Mouse (Mus musculus): ENCODE results near the gene Fam219a. TPM values are rescaled to one million over a fixed set of nuclear protein-coding genes. Genes with fewer than 3 reads are reported as not detected.

Gene Fam219a
- total and polyA plus RNA-seq, 3 experiments: 13.4 to 15.8 (median 14.4) TPM

- DNase-seq: no peak
- Histone ChIP-seq H3K79me2 (replicated peaks; ENCODE audit: control insufficient read depth, insufficient read depth, low read length) (peaks cover 2% of the 10 kb centered on the region), H3K27ac (no peak overlapping the region), H3K27me3 (ENCODE audit: control insufficient read depth, insufficient read depth, low read length) (no peaks in the 10 kb centered on the region), H3K4me3 (no peak overlapping the region), H3K9ac (ENCODE audit: low read depth, low read length) (no peak overlapping the region), H3K36me3 (ENCODE audit: control insufficient read depth, insufficient read depth, low read length) (no peaks in the 10 kb centered on the region; the same call in 1 of the 2 replicates), H3K4me1 (ENCODE audit: control insufficient read depth, insufficient read depth, low read length) (peaks cover 15% of the 10 kb centered on the region)
- intact Hi-C loops (cut with DNase I): no loop called here
- WGBS: 81% methylated on average over 5 of the region's 5 CpGs
- TF ChIP-seq CTCF (IDR thresholded peaks at IDR 0.05) (no peak), POLR2A (IDR thresholded peaks at IDR 0.05; ENCODE audit: insufficient read depth, low read depth, low read length) (no peak), EP300 (IDR thresholded peaks at IDR 0.05; ENCODE audit: insufficient read depth, low read depth, low read length) (no peak)
These were observed 6.0 kb downstream of the Fam219a start for GRCm38 (mm10) chr4:41563297-41563696.

GRCm38 (mm10) chr4:41557092-41557491, 12.2 kb downstream of the Fam219a start:
- Histone ChIP-seq H3K4me1 (ENCODE audit: control insufficient read depth, insufficient read depth, low read length) (peaks cover 17% of the 10 kb centered on the region), H3K4me3 (no peak overlapping the region), H3K27ac (peak overlapping the region; percentile 74), H3K79me2 (replicated peaks; ENCODE audit: control insufficient read depth, insufficient read depth, low read length) (no peaks in the 10 kb centered on the region), H3K36me3 (ENCODE audit: control insufficient read depth, insufficient read depth, low read length) (peaks cover 9% of the 10 kb centered on the region), H3K27me3 (ENCODE audit: control insufficient read depth, insufficient read depth, low read length) (no peaks in the 10 kb centered on the region), H3K9ac (ENCODE audit: low read depth, low read length) (no peak overlapping the region)
- TF ChIP-seq POLR2A (IDR thresholded peaks at IDR 0.05; ENCODE audit: insufficient read depth, low read depth, low read length) (no peak), EP300 (IDR thresholded peaks at IDR 0.05; ENCODE audit: insufficient read depth, low read depth, low read length) (no peak), CTCF (IDR thresholded peaks at IDR 0.05) (no peak)
- WGBS: 47% methylated on average over 3 of the region's 3 CpGs
- no peak for DNase-seq
- intact Hi-C loops (cut with DNase I): loop anchor here (1.0 kb wide), 1 partner anchor 9 kb away; no protein-coding TSS in a partner anchor

- H3K27ac ChIP-seq: peak overlapping the region; percentile 74
- H3K4me3 ChIP-seq: no peak overlapping the region
These were observed 12.9 kb downstream of the Fam219a start for GRCm38 (mm10) chr4:41556311-41556953.

DNA sequence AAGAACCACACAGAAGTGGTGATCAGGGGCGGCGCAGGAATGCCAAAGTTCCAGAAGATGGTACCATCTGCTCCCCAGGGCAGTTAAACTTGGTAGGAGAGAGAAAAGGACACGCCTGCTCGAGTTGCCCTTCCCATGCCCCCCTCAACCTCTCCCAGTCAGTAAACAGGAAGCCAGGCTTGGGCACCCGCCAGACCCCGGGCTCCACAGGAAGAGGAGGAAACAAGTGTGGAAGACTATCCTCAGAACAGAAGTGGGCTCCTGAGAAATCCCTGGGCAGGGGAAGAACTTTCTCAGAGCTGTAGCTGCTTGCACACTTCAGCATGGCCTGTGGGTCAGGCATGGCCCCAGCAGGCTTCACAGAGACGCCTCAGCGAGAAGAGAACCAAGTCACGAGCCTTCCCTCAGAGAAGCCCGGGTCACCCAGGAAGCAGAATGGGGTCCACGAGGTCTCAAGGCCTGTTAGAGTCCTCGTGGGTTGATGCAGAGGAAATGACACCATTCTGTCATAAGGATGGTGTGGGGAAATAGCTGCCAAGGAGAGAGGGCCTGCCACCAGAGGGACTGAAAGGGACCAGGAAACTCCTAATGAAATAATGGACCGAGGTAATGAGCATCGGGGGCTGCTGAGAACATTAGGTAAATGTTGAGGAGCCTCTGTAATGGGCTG, 14.2 kb downstream of the Fam219a start:
- peak; percentile 23; the same call in 1 of the 2 replicates for TF ChIP-seq CTCF (IDR thresholded peaks at IDR 0.05)
- TF ChIP-seq EP300 (IDR thresholded peaks at IDR 0.05; ENCODE audit: insufficient read depth, low read depth, low read length): no peak
- Histone ChIP-seq H3K27ac (peak overlapping the region; percentile 86), H3K4me1 (ENCODE audit: control insufficient read depth, insufficient read depth, low read length) (peaks cover 17% of the 10 kb centered on the region), H3K9ac (ENCODE audit: low read depth, low read length) (no peak overlapping the region; the same call in 1 of the 2 replicates), H3K79me2 (replicated peaks; ENCODE audit: control insufficient read depth, insufficient read depth, low read length) (no peaks in the 10 kb centered on the region), H3K27me3 (ENCODE audit: control insufficient read depth, insufficient read depth, low read length) (no peaks in the 10 kb centered on the region), H3K4me3 (no peak overlapping the region; the same call in 1 of the 2 replicates), H3K36me3 (ENCODE audit: control insufficient read depth, insufficient read depth, low read length) (peaks cover 9% of the 10 kb centered on the region)
- 36% methylated on average over 14 of the region's 14 CpGs for WGBS
- DNase-seq: peak; percentile 83 to 86
- intact Hi-C loops (cut with DNase I): loop anchor here (5.0 kb wide), 1 partner anchor 88 kb away; the partner anchor contains the start of gene Nudt2

More at GRCm38 (mm10) chr4:41556311-41556953, 12.9 kb downstream of the Fam219a start:
- Histone ChIP-seq H3K9ac (ENCODE audit: low read depth, low read length) (0 out of 2 replicates have a peak overlapping the region, but pooled peaks have one; percentile 11), H3K4me1 (ENCODE audit: control insufficient read depth, insufficient read depth, low read length) (peaks cover 17% of the 10 kb centered on the region), H3K27me3 (ENCODE audit: control insufficient read depth, insufficient read depth, low read length) (no peaks in the 10 kb centered on the region), H3K36me3 (ENCODE audit: control insufficient read depth, insufficient read depth, low read length) (peaks cover 9% of the 10 kb centered on the region), H3K79me2 (replicated peaks; ENCODE audit: control insufficient read depth, insufficient read depth, low read length) (no peaks in the 10 kb centered on the region)
- TF ChIP-seq CTCF (IDR thresholded peaks at IDR 0.05) (no peak), EP300 (IDR thresholded peaks at IDR 0.05; ENCODE audit: insufficient read depth, low read depth, low read length) (no peak), POLR2A (IDR thresholded peaks at IDR 0.05; ENCODE audit: insufficient read depth, low read depth, low read length) (no peak)
- WGBS: 16% methylated on average over 5 of the region's 5 CpGs
- intact Hi-C loops (cut with DNase I): no loop called here
- no peak for DNase-seq

GRCm38 (mm10) chr4:41553116-41553515, 16.2 kb downstream of the Fam219a start:
- peaks cover 18% of the 10 kb centered on the region for H3K4me1 ChIP-seq (ENCODE audit: control insufficient read depth, insufficient read depth, low read length)
- no peak overlapping the region for H3K4me3 ChIP-seq
- intact Hi-C loops (cut with DNase I): loop anchor here (2.0 to 5.0 kb wide), 2 partner anchors 86 to 156 kb away; partner anchors contain the start of gene Nudt2
- no peaks in the 10 kb centered on the region for H3K27me3 ChIP-seq (ENCODE audit: control insufficient read depth, insufficient read depth, low read length)
- DNase-seq: no peak
- H3K36me3 ChIP-seq (ENCODE audit: control insufficient read depth, insufficient read depth, low read length): peaks cover 9% of the 10 kb centered on the region
- TF ChIP-seq POLR2A (IDR thresholded peaks at IDR 0.05; ENCODE audit: insufficient read depth, low read depth, low read length) (no peak), EP300 (IDR thresholded peaks at IDR 0.05; ENCODE audit: insufficient read depth, low read depth, low read length) (no peak), CTCF (IDR thresholded peaks at IDR 0.05) (no peak)
- no peak overlapping the region for H3K27ac ChIP-seq
- 82% methylated on average over 11 of the region's 11 CpGs for WGBS
- H3K9ac ChIP-seq (ENCODE audit: low read depth, low read length): no peak overlapping the region
- H3K79me2 ChIP-seq (replicated peaks; ENCODE audit: control insufficient read depth, insufficient read depth, low read length): no peaks in the 10 kb centered on the region
